Mouse (Mus musculus) bone marrow, adult 2 months (tissue): ENCODE data around the gene Sez6l.

Experiments used
- CTCF ChIP-seq: fragments of 200-500 bp; IDR thresholded peaks from 2 replicates; pipeline ENCODE4 v1.5.1; 2011; ENCODE audit warnings: low read length, control low read depth; ENCODE audit not compliant: control insufficient read depth, insufficient read depth
- POLR2A ChIP-seq: fragments of 200-500 bp; IDR thresholded peaks from 2 replicates; pipeline ENCODE4 v1.6.1; 2011; ENCODE audit warnings: low read depth, mild to moderate bottlenecking, control low read depth, low read length, borderline replicate concordance; ENCODE audit not compliant: control insufficient read depth

- no peak for TF ChIP-seq CTCF
- TF ChIP-seq POLR2A: no peak
Observed at GRCm38 (mm10) chr5:112518773-112519172, 58.2 kb downstream of the Sez6l start.
